Mouse (Mus musculus) kidney, postnatal 0 days (tissue): ENCODE measurements around the gene Pum2. TPM values are rescaled to one million over a fixed set of nuclear protein-coding genes. Genes with fewer than 3 reads are reported as not detected.

Source experiments
- ATAC-seq: fragments of 200-750 bp; cut with Nextera tagmentation; replicated peaks from 2 replicates; pipeline ENCODE4 v1.8.0; 2017; ENCODE audit warnings: low read depth, moderate number of reproducible peaks, moderate TSS enrichment, moderate library complexity; ENCODE audit not compliant: low FRiP score
- DNase-seq: peaks from one replicate; pipeline ENCODE4 v3.0.0-alpha.2; 2016; ENCODE audit warnings: low spot score
- H3K27ac ChIP-seq: fragments of 300-500 bp; sonication (generic); 2 replicates; pipeline ENCODE4 v1.5.1; 2014; ENCODE audit warnings: mild to moderate bottlenecking
- H3K27me3 ChIP-seq: fragments of 300-500 bp; sonication (generic); 2 replicates; pipeline ENCODE4 v1.6.1; 2014; ENCODE audit warnings: low read length, mixed read lengths; ENCODE audit not compliant: insufficient read depth
- H3K36me3 ChIP-seq: fragments of 300-500 bp; sonication (generic); 2 replicates; pipeline ENCODE4 v1.6.1; 2014; ENCODE audit warnings: low read length, mixed read lengths; ENCODE audit not compliant: insufficient read depth
- H3K4me1 ChIP-seq: fragments of 300-500 bp; sonication (generic); replicated peaks from 2 replicates; pipeline ENCODE4 v1.6.1; 2014; ENCODE audit warnings: antibody characterized with exemption, low read length, mixed read lengths; ENCODE audit not compliant: insufficient read depth
- H3K4me2 ChIP-seq: fragments of 300-500 bp; sonication (generic); 2 replicates; pipeline ENCODE4 v1.6.1; 2014; ENCODE audit warnings: mild to moderate bottlenecking, low read length, moderate library complexity, mixed read lengths
- H3K4me3 ChIP-seq: fragments of 300-500 bp; sonication (generic); replicated peaks from 2 replicates; pipeline ENCODE4 v1.5.1; 2014; ENCODE audit warnings: low read depth, low read length
- H3K9ac ChIP-seq: fragments of 300-500 bp; sonication (generic); 2 replicates; pipeline ENCODE4 v1.6.1; 2014; ENCODE audit warnings: low read depth, low read length
- H3K9me3 ChIP-seq: fragments of 300-500 bp; sonication (generic); replicated peaks from 2 replicates; pipeline ENCODE4 v1.6.1; 2016; ENCODE audit warnings: low read length, inconsistent platforms, mixed read lengths
- CTCF ChIP-seq: IDR thresholded peaks from 2 replicates; pipeline ENCODE4 v1.5.1; 2016; ENCODE audit warnings: antibody characterized with exemption, low read depth, mild to moderate bottlenecking, moderate library complexity
- WGBS: fragments of 180-500 bp; shearing (Covaris S2); extraction: QIAGEN DNeasy Blood & Tissue Kit; methylation state at CpG from one replicate; pipeline ENCODE4 v1.1.7; 2014; 5-methylcytosine and 5-hydroxymethylcytosine counted together
- polyA plus RNA-seq: library from polyadenylated mRNA; unstranded; fragments of >200 nt; fragmentation: Nextera tagmentation; extraction: Ambion mirVana; gene quantifications from 2 replicates; pipeline ENCODE4 v1.2.1, GENCODE M21; 2015

Pum2 gene
- polyA plus RNA-seq, 1 experiment from 2014 or later = 35.5 TPM

- H3K36me3 ChIP-seq = no peaks in the 10 kb centered on the region
- peaks cover 9% of the 10 kb centered on the region; the same call in 1 of the 2 replicates for H3K4me1 ChIP-seq
- peak overlapping the region; percentile 100 for H3K4me2 ChIP-seq
- peak overlapping the region; percentile 76 for H3K4me3 ChIP-seq
- no peak overlapping the region for H3K9ac ChIP-seq
- 23% methylated on average over 6 of the region's 6 CpGs for WGBS
- no peaks in the 10 kb centered on the region for H3K27me3 ChIP-seq
- no peaks in the 10 kb centered on the region for H3K9me3 ChIP-seq
- no peak overlapping the region for H3K27ac ChIP-seq
- ATAC-seq = no peak
- no peak for TF ChIP-seq CTCF
- no peak for DNase-seq
Observed at GRCm38 (mm10) chr12:8773336-8773735, 99.4 kb downstream of the Pum2 start.

GRCm38 (mm10) chr12:8774183-8774582, 100.2 kb downstream of the Pum2 start:
- Histone ChIP-seq H3K27me3 (no peaks in the 10 kb centered on the region), H3K9me3 (no peaks in the 10 kb centered on the region), H3K27ac (no peak overlapping the region), H3K9ac (no peak overlapping the region), H3K4me2 (no peak overlapping the region), H3K4me3 (no peak overlapping the region), H3K4me1 (peaks cover 9% of the 10 kb centered on the region; the same call in 1 of the 2 replicates), H3K36me3 (no peaks in the 10 kb centered on the region)
- ATAC-seq (no peak), DNase-seq (no peak)
- TF ChIP-seq CTCF = no peak

DNA sequence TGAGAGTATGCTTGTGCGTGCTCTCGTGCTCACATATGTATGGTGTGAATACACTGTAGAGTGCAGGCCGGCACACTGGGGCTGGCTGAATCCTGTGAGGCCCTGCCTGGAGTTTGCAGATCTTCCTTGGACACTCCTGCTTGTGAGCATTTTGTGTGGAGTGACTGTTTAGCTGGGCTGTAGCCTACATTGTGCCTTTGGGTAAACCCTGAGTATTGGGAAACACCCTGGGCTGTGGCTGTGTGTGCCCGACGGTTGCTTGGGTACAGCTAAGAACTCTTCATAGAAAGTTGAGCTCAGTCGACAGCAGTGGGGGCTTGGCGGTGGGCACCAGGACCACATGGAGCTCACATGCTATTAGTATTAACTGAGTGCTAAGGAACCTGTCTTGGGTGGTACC, 102.3 kb downstream of the Pum2 start:
- no peaks in the 10 kb centered on the region for H3K36me3 ChIP-seq
- no peak for ATAC-seq
- H3K27me3 ChIP-seq = no peaks in the 10 kb centered on the region
- no peak for TF ChIP-seq CTCF
- no peak for DNase-seq
- no peak overlapping the region for H3K9ac ChIP-seq
- H3K4me1 ChIP-seq = peaks cover 9% of the 10 kb centered on the region; the same call in 1 of the 2 replicates
- no peak overlapping the region for H3K4me2 ChIP-seq
- H3K4me3 ChIP-seq = no peak overlapping the region
- H3K27ac ChIP-seq = no peak overlapping the region
- 90% methylated on average over 7 of the region's 7 CpGs for WGBS
- H3K9me3 ChIP-seq = no peaks in the 10 kb centered on the region

- H3K9me3 ChIP-seq = no peaks in the 10 kb centered on the region
- TF ChIP-seq CTCF = no peak
- H3K4me1 ChIP-seq = peaks cover 9% of the 10 kb centered on the region; the same call in 1 of the 2 replicates
- DNase-seq (no peak), ATAC-seq (no peak)
- no peak overlapping the region for H3K4me3 ChIP-seq
- H3K4me2 ChIP-seq = no peak overlapping the region
- H3K27me3 ChIP-seq = no peaks in the 10 kb centered on the region
- no peaks in the 10 kb centered on the region for H3K36me3 ChIP-seq
- H3K9ac ChIP-seq = no peak overlapping the region
- 83% methylated on average over 3 of the region's 3 CpGs for WGBS
- no peak overlapping the region for H3K27ac ChIP-seq
Observed at GRCm38 (mm10) chr12:8776741-8777140, 102.8 kb downstream of the Pum2 start.

GRCm38 (mm10) chr12:8778106-8778505, 104.2 kb downstream of the Pum2 start:
- no peak overlapping the region for H3K27ac ChIP-seq
- peaks cover 9% of the 10 kb centered on the region; the same call in 1 of the 2 replicates for H3K4me1 ChIP-seq
- no peaks in the 10 kb centered on the region for H3K9me3 ChIP-seq
- no peaks in the 10 kb centered on the region for H3K27me3 ChIP-seq
- no peak overlapping the region for H3K4me3 ChIP-seq
- no peak overlapping the region for H3K4me2 ChIP-seq
- no peaks in the 10 kb centered on the region for H3K36me3 ChIP-seq
- ATAC-seq (no peak; the same call in 1 of the 2 replicates), DNase-seq (no peak)
- WGBS = 67% methylated on average over 7 of the region's 7 CpGs
- H3K9ac ChIP-seq = no peak overlapping the region
- TF ChIP-seq CTCF = no peak

- Histone ChIP-seq H3K27ac (no peak overlapping the region), H3K9ac (no peak overlapping the region), H3K4me3 (no peak overlapping the region), H3K36me3 (no peaks in the 10 kb centered on the region), H3K27me3 (no peaks in the 10 kb centered on the region), H3K4me2 (no peak overlapping the region), H3K4me1 (peaks cover 9% of the 10 kb centered on the region; the same call in 1 of the 2 replicates), H3K9me3 (no peaks in the 10 kb centered on the region)
- no peak for ATAC-seq
- DNase-seq = no peak
- WGBS = 66% methylated on average over 4 of the region's 4 CpGs
- no peak for TF ChIP-seq CTCF
Observed at GRCm38 (mm10) chr12:8779851-8780250, 105.9 kb downstream of the Pum2 start.

GRCm38 (mm10) chr12:8781121-8781520, 107.2 kb downstream of the Pum2 start:
- Histone ChIP-seq H3K4me3 (no peak overlapping the region), H3K4me1 (peaks cover 9% of the 10 kb centered on the region; the same call in 1 of the 2 replicates), H3K36me3 (no peaks in the 10 kb centered on the region), H3K9ac (no peak overlapping the region), H3K4me2 (no peak overlapping the region), H3K27me3 (no peaks in the 10 kb centered on the region), H3K27ac (no peak overlapping the region), H3K9me3 (no peaks in the 10 kb centered on the region)
- DNase-seq (no peak), ATAC-seq (no peak)
- no peak for TF ChIP-seq CTCF
- WGBS = 68% methylated on average over 7 of the region's 7 CpGs
